Mouse (Mus musculus) gonadal fat pad, adult 2 months (tissue): Measurements from ENCODE around the gene Slc6a21. TPM values are rescaled to one million over a fixed set of nuclear protein-coding genes. Genes with fewer than 3 reads are reported as not detected.
"Not testable (repeated sequence)": the region's sequence is repeated elsewhere in the genome, so short reads cannot be mapped to it uniquely, and the experiment has no call there.

Source experiments
- DNase-seq: peaks from one replicate; pipeline ENCODE4 v3.0.0-alpha.2; 2012; ENCODE audit warnings: low read depth
- polyA plus RNA-seq: library from polyadenylated mRNA; depleted of rRNA; stranded (reverse); fragments of >200 nt; gene quantifications from 2 replicates; pipeline ENCODE4 v1.2.3, GENCODE M21; 2012

Slc6a21 gene
- polyA plus RNA-seq, 1 experiment: 1.1 TPM

DNA sequence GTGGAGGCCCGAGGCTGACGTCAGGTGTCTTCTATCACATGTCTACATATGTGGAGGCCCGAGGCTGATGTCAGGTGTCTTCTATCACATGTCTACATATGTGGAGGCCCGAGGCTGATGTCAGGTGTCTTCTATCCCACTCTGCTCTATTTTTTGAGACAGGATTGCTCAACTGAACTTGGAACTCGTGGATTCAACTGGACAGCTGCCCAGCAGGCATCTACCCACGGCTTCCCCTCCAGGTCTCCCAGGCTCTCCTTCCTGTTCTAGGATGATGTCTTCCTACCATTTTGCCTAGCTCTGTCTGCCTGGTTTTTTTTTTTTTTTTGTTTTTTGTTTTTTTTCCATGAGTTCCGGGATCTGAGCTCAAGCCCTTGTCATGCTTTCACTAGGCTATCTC, 21.5 kb upstream of the Slc6a21 start:
- not testable (repeated sequence) for DNase-seq

GRCm38 (mm10) chr7:45257063-45257840, 20.1 kb upstream of the Slc6a21 start:
- DNase-seq: no peak

GRCm38 (mm10) chr7:45259281-45259680, 18.0 kb upstream of the Slc6a21 start:
- no peak for DNase-seq

DNA sequence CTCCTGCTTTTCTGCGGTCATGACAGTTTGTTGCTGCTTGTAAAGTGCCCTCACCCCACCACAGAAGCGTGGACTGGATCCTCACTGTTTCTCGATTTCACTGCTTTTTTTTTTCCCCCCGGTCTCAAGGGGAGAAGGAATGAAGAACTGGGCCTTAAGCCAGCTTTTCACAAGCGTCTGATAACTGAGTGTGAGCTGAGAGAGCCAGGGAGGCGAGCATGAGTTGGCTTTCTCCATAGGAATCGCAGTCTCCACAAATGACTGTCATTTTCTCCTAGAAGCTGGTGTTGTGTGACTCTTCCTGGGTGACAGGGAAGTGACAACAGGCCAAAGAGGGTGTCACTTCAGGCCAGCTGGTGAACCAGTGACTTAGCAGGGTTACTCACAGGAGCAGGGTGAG, 15.0 kb upstream of the Slc6a21 start:
- no peak for DNase-seq

DNA sequence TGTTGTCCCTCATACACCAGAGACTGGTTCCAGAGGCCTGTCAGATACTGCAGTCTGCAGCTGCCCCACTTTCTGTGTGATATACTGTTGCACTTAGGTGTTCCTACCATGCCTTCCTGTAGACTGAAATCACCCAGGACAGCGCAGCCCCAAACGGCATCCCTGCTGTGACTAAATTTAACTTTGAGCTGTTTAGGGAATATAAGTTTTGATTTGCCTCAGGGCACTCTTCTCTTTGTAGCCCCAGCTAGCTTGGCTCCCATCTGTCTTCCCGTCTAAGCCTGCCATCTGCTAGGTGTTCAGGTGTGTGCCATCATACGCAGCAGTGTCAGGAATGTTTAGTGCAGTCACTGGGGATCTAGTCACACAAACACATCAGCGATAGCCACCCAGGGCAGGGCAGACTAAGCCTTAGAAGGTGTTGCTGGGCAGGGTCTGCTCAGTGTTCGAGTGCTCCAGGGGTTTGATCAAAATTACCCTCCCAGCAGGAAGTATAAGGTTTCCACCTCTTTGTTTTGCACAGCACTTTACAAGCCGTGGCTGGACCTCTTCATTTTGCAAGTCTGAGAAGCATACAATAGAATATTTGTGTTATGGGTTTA, 14.2 kb upstream of the Slc6a21 start:
- no peak for DNase-seq

- DNase-seq: no peak
Measured at GRCm38 (mm10) chr7:45264348-45264747, 13.0 kb upstream of the Slc6a21 start.

DNA sequence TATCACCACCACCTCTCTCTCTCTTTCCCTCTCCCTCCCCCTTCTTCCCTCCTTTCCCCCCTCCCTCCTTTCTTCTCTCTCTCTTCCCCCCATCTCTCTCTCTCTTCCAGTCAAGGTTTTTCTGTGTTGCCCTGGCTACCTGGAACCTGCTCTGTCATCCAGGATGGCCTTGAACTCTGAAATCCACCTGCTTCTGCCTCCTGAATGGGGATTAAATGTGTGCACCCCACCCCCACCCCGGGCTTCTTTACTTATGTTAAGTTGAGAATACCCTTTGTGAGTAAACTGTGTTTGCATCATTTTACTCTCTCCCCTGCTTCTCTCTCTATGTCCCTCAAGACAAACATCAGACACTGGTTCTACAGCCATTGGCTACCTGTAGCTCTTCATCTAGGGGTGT, 11.8 kb upstream of the Slc6a21 start:
- no peak for DNase-seq

- no peak for DNase-seq
Measured at GRCm38 (mm10) chr7:45272786-45273412, 4.4 kb upstream of the Slc6a21 start.

GRCm38 (mm10) chr7:45273672-45274071, 3.6 kb upstream of the Slc6a21 start:
- no peak for DNase-seq

- no peak for DNase-seq
Measured at GRCm38 (mm10) chr7:45286486-45286885, 9.2 kb downstream of the Slc6a21 start.

GRCm38 (mm10) chr7:45296626-45297025, 19.3 kb downstream of the Slc6a21 start:
- no peak for DNase-seq

- DNase-seq: no peak
Measured at GRCm38 (mm10) chr7:45297563-45297962, 20.2 kb downstream of the Slc6a21 start.

GRCm38 (mm10) chr7:45299752-45300151, 22.4 kb downstream of the Slc6a21 start:
- DNase-seq: no peak

GRCm38 (mm10) chr7:45300270-45300669, 23.0 kb downstream of the Slc6a21 start:
- DNase-seq: no peak

- DNase-seq: no peak
Measured at GRCm38 (mm10) chr7:45302626-45303025, 25.3 kb downstream of the Slc6a21 start.

- DNase-seq: no peak
Measured at GRCm38 (mm10) chr7:45304869-45305268, 27.6 kb downstream of the Slc6a21 start.

DNA sequence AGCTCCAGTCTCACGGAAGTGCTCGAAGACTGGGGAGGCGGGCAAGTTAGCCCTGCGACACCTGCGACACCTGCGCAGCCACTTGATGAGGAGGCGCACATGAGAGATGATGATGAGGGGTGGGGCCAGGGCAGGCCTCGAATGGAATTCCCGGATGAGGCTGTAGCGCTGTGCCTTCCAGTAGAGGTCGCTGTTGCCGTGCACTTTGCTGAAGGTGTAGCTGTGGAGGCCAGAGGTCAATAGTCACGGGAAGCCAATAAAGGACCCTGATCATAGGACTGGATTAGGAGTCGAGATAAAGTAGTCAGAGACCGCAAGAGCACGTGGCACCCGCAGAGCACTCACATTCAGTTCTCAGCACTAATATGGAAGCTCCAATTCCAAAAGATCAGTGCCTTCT, 28.0 kb downstream of the Slc6a21 start:
- DNase-seq: no peak

- no peak for DNase-seq
Measured at GRCm38 (mm10) chr7:45308551-45309240, 31.4 kb downstream of the Slc6a21 start.

- DNase-seq: no peak
Measured at GRCm38 (mm10) chr7:45309455-45309854, 32.1 kb downstream of the Slc6a21 start.

DNA sequence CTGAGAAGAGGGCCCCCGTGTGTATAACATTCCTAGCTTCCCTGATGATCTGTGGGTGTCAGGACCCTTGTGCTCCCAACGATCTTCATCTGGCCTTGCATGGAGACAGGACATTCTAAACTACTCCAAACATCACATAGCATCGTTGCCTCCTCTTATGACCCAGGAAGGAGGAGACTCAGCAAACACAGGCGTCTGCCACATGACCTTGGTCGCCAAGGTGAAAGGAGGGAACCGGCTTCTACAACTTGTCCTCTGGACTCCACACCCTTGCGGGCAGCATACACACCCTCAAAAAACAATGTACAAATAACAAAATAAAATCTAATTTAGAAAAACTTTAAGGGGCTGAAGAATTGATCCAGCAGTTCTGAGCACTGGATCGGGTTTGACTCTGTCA, 34.7 kb downstream of the Slc6a21 start:
- DNase-seq: no peak

DNA sequence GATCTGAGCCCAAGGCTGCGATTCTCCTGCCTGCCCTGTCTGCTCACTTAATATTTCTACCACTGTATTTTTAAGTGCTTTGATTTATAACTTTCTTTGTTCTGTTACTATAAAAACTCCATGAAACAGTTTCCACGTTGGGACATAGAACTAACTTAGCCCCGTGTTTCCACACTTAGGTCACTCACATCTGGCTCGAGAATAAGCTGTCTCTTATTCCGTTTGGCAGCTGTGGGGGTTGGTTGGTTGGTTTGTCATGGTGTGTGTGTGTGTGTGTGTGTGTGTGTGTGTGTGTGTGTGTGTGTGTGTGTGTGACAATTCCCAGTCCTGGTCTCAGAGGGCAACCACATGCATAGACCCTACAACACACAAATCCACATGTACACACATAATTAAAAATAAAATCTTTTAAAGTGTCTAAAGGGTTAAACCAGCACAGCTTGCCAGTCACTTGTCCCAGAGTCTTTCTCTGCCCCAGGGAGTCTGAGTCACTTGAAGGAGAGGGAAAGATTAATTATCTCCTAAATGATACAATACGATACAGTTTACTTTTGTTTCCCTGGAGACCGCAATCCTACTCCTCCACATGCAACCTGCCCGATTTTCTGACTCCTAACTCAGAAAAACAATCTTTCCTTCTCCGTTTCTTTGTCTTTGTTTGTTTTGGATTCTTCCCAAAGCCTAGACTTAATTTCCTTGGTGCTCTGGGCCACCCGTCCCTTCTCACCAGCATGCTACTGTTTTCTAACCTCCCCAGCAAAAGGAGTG, 35.6 kb downstream of the Slc6a21 start:
- DNase-seq: no peak

DNA sequence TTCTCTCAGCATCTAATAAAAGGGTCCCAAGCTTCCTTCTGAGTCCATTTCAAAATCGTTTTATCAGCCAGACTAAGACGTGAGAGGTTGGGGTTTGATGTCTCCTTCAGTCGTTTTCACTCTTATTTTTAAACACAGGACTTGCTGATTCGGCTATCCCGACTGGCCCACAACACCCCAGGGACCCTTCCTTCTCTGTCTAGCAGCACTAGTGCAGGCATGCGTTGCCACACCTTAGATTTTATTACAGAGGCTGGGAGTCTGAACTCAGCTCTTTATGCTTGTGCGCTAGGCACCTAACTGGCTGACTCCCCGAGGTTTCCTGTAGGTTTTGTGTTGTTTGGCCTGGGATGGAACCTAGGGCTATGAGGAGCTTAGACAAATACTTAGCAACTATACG, 36.2 kb downstream of the Slc6a21 start:
- DNase-seq: no peak
